Mouse (Mus musculus) embryonic fibroblast, embryonic 13.5 days (primary cell): ENCODE measurements around the gene Ldb2.

Experiments used
- CTCF ChIP-seq: IDR thresholded peaks from 2 replicates; pipeline ENCODE4 v1.5.1; 2011; ENCODE audit warnings: mild to moderate bottlenecking, control low read depth, low read length, moderate library complexity, borderline replicate concordance; ENCODE audit not compliant: insufficient read depth
- POLR2A ChIP-seq: IDR thresholded peaks from 2 replicates; pipeline ENCODE4 v1.6.1; 2011; ENCODE audit warnings: low read depth, mild to moderate bottlenecking, control low read depth, low read length, moderate library complexity

GRCm38 (mm10) chr5:44784591-44784990 lies 14.9 kb downstream of the Ldb2 start:
- TF ChIP-seq CTCF (no peak), POLR2A (no peak)
